Mouse (Mus musculus) cortical plate, adult 2 months (tissue): ENCODE data around the gene Lmna.

Experiments
- CTCF ChIP-seq: fragments of 200-500 bp; IDR thresholded peaks from 2 replicates; pipeline ENCODE4 v1.5.1; 2011; ENCODE audit warnings: mild to moderate bottlenecking, control low read depth, low read length; ENCODE audit not compliant: insufficient read depth; ENCODE audit errors: extremely low read depth
- POLR2A ChIP-seq: fragments of 200-500 bp; IDR thresholded peaks from 2 replicates; pipeline ENCODE4 v1.6.1; 2011; ENCODE audit warnings: mild to moderate bottlenecking, low read length, control low read depth; ENCODE audit not compliant: insufficient read depth; ENCODE audit errors: extremely low read depth

DNA sequence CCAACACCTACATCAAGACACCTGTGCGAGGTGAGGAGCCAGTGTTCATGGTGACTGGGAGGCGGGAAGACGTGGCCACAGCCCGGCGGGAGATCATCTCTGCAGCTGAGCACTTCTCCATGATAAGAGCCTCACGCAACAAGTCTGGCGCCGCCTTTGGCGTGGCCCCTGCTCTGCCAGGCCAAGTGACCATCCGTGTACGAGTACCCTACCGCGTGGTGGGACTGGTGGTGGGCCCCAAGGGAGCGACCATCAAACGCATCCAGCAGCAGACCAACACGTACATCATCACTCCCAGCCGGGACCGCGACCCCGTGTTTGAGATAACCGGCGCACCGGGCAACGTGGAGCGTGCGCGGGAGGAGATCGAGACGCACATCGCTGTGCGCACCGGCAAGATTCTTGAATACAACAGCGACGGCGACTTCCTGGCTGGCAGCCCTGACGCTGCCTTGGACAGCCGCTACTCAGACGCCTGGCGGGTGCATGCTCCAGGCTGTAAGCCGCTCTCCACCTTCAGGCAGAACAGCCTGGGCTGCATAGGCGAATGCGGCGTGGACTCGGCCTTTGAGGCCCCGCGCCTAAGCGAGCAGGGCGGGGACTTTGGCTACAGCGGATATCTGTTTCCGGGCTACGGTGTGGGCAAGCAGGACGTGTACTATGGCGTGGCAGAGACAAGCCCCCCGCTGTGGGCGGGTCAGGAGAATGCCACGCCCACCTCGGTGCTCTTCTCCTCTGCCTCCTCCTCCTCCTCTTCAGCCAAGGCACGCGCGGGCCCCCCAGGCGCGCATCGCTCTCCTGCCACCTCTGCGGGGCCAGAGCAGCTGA is 26.6 kb upstream of the Lmna start:
- TF ChIP-seq CTCF (no peak), POLR2A (peak; percentile 65; the same call in 1 of the 2 replicates)
